Mouse (Mus musculus): ENCODE data around the gene Slc2a13. TPM values are rescaled to one million over a fixed set of nuclear protein-coding genes. Genes with fewer than 3 reads are reported as not detected.

Slc2a13 gene
- total RNA-seq, 2 experiments from 2014 or later = 3.4 to 3.8 TPM

DNA sequence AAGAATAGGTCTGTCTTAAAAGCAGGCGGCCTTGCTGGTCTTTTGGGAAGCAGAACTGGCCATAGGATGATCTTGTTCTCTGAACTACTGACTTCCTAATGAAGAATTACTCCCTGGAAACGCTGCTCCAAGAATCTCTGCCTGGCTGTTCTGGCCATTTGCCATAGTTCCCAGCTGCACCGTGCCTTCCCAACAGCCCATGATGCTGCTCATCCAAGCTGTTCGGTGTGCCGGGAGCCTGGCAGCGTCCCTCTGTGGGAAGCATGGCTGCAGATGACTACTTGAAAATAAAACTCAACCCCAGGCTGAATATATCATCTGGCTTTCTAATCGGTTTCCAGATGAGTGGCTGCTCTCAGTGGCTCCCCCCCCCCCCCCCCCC, 199.9 kb downstream of the Slc2a13 start:
- peak in 1 of 2 experiments; percentile 11 for DNase-seq

DNA sequence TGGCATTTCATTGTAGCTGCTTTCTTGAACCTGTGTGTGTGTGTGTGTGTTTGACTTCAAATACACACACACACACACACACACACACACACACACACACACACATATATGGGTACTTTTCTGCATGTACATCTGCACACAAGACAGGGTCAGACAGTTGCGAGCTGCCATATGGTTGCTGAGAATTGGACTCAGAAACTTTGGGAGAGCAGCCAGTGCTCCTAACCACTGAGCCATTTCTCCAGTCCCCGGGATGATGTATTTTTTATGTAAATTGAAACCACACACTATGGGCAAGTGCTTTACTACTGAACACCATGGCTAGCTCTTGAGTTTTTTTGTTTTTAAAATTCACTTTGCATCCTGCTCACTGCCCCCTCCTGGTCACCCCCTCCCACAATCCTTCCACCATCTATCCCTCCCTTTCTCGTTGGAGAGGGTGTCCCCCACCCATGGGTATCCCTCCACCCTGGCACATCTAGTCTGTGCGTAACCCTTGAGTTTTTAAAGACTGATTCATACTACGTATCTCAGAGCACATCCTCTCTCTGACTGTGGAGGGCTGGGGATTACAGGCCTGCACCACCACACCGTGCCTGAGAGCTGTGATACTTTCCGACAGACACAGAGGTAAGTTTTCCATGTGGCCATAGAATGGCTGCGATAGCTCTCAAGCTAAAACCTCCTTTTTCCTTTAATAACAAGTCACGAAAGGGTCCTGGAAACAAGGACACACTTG, 200.4 kb downstream of the Slc2a13 start:
- DNase-seq = no peak

DNA sequence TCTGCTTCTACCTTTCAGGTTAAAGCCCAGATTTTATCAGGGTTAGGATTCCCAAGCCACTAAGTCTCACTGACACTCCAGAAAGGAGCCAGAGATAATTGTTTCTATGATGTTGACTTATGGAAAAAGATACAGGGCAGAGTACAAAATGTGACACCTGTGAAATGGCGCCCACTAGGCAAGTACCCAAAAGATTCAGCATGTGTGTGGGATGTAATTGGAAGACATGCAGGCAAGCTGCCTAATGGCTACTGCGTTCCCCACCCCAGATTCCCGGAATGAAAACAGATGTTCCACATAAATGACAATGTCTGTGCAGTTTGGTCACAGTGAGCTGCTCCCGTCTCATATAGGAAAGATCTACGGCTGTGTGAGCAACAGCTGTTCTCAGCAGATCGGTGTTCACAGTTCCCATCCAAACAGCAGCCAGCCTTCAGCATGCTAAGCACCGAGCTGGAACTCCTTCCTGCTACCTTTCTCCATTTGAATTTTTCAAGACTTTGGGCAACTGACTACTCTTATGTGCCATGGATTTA, 201.1 kb downstream of the Slc2a13 start:
- no peak for DNase-seq

DNA sequence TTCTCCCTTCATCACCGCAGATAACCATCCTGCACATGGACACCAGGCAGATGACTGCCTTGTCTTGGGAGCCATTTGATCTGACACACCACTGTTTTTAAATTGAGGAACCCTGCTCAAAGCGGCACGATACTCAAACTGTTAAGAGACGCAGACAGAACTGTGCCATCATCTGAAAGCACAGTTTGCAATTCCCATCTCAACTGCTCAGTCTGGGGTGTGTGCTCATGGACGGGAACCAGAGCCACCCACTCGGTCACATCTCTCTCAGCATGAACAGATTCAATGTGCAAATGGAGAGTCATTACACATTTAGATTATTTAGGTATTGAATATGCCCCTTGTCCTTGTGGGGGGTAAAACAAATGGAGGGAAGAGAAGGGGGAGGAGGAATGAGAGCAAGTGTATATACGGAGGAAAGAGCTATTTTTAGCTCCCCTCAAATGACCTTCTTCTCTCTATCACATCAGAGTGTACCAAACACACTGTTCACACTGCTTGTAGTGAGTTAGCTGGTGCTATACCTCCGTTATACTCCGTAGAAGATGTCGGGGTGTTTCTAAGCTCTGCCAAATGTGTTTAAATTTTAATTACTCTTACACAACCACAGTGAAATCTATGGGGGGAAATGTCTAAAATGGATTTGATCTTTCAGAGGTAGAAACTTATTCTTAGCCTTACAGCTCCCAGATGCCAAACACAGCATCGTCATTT, 203.2 kb downstream of the Slc2a13 start:
- no peak for DNase-seq

DNA sequence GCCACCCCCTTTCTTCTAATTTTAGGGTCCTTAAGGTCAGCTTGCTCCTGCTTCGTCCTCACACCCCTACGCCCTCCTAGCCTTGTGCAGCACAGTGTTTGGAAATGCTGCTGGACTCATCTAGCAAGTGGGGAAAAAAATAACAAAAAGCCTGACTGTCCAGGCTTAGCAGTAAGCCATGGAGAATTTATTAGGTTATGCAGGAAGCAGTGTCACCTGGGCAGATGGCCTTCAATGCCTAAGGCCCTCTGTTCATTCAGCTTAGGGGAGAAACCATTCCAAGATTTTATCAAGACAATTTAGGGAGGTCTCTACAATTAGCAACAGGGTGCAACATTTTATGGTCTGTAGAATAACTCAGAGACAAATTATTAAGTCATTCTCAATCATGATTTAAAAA, 212.6 kb downstream of the Slc2a13 start:
- no peak for DNase-seq

DNA sequence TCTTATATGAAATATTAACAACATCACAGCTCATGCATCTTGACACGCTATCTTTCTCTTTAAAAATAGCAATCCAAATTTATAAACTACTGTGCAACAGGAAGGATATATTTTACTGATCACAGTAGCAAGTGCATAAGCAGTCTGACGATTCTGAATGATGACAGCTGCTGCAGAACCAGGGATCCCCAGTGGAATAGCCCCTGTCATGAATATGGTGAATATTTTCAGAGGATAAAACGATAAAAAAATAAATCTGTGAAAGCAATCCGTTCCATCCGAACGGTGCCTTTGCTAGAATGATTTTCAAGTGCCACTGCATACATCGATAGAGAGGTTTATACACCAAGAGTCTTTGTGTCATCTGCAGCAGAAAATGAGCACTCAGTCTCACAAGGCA, 222.1 kb downstream of the Slc2a13 start:
- DNase-seq = no peak

DNA sequence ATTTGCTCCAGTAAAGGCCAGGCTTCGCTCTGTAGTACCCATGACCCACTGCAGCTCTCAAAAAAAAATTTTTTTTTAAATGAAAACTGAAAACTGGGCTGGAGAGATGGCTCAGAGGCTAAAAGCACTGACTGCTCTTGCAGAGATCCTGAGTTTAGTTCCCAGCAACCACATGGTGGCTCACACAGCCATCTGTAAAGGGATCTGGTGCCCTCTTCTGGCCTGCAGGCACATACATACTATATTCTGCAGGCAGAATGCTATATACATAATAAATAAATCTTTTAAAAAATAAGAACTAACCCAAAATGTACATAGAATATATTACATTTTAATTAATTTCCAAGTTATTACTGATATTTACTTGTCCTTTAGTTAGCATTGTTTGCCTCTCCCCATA, 234.7 kb downstream of the Slc2a13 start:
- DNase-seq = peak; percentile 2 to 13

DNA sequence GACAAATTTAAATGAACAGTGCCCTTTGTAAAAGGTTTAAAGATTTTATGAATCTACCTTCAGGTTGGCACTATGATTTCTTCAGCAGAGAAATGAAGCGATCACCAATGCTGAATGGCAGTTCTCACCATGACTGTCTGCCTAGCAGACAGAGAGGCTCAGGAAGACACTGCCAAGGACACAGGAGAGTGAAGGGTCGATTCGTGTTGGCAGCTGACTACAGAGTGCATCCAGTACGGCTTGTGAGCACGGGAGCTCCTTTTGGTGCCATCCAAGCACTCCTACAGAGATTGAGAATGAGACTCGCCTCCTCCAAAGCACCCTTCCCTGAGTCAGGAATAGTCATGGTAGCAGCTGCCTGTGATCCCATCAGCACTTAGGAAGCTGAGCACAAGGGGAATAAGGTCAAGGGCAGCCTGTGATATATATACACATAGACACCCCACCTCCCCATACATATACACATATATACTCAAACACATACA, 238.6 kb downstream of the Slc2a13 start:
- DNase-seq = no peak

DNA sequence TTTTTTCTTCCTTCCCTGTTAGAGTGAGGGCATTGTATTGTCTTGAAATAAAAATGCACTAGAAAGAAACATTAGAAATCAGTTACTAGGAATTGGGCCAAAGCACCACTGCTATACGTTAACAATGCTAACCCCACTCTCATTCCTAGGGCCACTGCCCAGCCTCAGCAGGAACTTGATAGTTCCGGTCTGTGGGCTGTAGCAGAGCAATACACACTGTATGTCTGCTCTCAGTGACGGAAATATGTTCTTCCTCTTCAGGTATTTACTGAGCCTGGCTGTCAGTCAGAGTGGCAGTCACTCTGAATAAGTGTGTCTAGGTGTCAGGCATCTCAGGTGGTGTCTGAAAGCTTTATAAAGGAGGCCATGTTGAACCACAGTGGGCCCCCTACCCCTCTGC, 245.3 kb downstream of the Slc2a13 start:
- no peak for DNase-seq

DNA sequence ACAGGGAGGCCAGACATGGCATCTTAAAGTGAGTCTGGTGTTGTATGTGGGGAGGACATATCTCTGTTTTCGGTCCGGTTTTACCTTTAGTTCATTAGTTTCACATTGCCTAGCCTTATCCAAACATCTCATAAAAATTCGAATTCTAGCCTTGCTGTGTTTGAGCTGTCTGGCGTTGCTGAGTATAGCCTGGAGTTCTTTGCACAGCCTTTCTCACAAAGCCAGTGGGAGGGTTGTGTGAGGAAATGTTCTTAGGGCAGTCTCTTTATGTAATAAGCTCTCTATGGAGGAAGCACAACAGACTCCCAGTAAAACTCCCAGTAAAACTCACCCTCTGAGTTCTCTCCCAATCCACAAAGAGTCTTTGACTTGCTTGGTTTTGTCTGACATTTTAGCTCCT, 246.0 kb downstream of the Slc2a13 start:
- no peak for DNase-seq

DNA sequence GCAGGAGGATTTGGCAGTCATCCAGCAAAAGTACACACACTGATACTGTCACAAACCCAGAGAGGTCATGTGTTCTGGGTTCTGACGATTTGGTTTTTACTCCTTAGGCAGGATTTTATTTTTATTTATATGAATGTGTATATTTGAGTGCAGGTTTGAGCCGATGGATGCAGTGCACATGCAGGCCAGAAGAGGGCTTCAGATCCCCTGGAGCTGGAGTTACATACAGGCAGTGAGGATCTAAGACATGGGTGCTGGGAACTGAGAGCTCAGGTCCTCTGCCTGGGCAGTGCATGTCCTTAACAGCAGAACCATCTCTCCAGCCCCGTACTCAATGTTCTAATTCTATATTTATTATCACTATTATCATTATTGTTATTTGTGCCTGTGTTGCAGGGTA, 253.7 kb downstream of the Slc2a13 start:
- DNase-seq = peak; percentile 6 to 18

DNA sequence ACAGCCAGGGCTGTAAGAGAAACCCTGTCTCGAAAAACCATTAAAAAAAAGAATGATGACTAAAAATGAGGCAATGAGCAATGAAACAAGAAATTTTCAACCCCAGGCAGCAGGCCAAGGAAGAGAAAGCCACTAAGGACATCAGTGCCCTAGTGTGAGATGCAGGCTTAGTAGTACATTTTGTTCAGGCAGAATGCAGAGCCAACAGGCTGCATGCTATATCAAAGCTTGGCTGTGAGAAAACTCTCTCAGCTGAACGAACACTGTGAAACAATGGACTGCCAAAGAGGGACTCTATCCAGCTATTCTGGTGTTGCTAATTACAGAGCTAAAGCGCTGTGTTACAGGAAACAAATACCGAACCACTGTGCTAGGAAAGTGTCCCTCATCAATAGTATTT, 256.1 kb downstream of the Slc2a13 start:
- DNase-seq = peak; percentile 20 to 24

DNA sequence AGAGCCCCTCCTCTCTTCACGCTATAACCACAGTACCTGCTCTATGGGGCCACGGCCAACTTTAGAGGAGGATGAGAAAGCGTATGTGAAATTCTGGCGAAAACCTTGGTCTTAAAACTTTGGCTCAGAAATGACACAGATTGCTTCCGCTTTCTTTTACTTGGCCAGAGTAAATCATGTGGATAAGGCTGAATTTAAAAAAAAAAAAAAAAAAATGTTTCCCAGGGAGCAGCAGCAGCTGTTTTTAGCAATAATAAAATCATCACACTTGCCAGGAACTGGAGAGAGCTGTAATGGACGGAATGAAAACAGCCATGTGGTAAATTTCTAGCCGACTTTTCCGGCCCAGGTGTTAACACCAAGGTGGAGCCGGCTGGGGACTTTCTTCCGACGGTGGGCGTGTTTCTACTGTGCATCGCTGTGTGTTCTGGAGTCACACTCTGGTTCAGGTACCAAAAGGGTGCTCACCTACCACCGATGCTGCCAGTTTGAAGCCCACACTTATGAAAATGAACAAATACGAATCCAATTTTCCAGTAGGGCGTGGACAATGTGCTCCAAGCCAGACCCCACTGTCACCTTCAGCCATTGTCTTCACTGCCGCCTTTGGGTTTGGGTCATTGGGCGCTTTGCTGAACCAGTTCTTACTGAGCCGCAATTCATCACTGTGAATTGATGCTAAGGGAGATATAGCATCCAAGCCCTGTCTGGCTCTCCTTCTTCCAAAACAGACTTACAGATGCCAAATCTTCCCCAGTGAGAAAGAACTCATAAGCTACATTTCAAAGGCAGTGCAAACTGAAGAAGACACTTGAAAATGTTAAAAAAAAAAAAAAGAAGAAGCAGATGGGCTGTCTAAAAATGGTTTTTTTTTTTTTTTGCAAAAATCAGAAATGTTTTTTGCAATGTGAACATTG, 258.4 kb downstream of the Slc2a13 start:
- no peak for DNase-seq

DNA sequence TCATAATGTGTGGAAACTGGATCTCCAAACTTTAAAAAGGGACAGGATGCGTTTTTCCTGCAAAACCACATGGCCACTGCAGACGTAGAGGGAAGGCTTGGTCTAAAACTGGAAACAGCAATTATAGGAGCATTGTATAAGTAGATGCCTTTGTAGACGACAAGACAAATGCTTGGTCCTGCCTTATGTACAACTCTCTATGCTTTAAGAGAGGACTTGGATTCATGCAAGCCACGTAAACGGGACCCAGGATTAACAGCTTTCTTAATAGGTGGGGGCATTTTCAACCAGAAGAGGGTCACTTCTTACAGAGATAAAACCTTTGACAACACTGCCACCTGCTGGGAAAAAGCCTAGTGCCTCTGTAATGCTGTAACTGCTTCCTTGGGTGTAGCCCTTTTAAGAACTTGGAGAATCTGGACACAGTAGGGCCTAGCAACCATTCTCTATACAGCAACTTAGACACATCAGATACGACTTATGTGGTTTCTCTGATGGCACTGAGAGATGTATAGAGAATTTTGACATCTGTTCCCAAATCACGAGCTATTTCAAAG, 268.7 kb downstream of the Slc2a13 start:
- peak; percentile 30 to 37 for DNase-seq

DNA sequence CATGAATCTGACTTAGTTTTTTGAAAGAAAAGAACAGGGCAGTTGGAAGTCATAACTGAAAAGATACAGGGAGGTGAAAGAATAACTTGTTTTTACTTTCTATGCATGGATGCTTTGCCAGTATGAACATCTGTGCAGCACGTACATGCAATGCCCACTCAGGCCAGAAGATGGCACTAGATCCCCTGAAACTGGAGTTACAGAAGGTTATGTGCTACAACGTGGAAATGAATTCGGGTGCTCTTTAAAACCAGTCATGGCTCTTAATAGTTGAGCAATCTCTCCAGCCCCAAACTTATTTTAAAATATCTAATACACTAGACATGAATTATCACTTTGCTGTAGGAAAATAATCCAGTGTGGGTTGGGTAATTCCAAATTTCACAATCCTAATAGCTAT, 271.7 kb downstream of the Slc2a13 start:
- peak; percentile 86 to 90 for DNase-seq

DNA sequence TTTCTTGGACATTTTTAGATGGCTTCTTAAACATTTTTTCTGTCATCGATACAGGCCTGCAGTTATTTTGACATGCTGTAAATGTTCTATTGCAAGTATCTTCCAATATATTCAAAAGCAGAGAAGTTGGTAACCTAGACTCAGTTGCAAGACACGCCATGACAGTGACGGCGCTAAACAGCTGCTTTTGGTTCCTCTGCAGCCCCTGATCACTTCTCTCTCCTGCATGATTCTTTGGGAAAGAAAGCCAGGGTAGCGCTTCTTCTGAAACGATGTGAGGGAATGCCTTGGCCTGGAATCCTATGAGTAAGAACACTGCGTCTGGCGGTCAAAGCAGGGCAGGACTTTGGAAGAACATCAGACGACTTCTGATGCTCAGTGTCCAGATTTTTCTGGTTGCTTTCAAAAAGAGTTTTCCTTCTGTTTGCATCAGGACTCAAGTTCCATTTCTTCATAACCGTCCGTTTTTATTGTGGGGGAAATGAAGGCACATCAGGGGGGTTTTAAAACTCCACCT, 273.7 kb downstream of the Slc2a13 start:
- no peak for DNase-seq

DNA sequence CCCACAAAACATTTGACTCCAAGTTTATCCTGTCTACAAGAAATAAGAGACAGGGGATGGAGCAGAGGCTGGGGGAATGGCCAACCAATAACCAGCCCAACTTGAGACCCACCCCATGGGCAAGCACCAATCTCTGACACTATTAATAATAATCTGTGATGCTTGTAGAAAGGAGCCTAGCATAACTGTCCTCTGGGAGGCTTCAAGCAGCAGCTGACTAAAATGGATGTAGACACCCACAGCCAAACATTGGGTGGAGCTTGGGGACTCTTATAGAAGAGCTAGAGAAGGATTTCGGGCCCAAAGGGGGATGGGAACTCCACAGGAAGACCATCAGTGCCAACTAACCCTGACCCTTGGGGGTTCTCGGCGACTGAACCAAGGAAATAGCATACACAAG, 289.6 kb downstream of the Slc2a13 start:
- no peak for DNase-seq

DNA sequence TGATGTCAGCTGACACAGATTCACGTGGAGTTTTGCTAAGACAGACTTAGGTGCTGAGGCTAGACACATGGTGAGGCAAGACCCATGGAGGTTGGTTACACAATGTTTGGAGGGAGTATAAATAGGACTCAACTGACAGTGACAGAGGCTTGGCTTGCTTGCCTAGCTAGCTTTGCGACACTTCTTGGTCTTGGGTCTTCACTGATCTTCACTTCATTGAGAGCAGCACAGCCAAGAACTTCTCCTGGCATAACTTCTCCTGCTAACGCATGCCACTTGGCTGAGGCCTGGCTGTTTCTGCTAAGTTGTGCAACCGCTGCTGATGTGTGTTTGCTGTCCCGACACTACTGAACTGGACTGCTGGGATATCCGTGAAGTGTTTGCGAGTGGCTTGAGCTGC, 290.2 kb downstream of the Slc2a13 start:
- DNase-seq = peak; percentile 23 to 36

DNA sequence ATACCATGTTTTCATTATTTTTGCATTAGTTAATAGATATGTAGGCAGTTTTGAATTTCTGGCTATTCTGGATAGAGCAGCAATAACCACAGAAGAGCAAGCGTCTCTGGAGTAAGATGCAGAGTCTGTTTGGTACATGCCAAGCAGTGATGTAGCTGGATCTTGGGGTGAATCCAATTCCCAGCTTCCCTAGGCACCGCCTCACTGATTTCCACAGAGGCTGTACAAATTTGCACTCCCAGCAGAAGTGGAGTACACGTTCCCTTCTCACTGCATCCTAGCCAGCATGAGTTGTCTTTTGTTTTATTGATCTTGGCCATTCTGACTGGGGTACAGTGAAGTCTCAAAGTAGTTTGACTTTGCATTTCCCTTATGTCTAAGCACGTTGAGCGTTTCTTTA, 291.5 kb downstream of the Slc2a13 start:
- DNase-seq = peak in 1 of 2 experiments; percentile 21

DNA sequence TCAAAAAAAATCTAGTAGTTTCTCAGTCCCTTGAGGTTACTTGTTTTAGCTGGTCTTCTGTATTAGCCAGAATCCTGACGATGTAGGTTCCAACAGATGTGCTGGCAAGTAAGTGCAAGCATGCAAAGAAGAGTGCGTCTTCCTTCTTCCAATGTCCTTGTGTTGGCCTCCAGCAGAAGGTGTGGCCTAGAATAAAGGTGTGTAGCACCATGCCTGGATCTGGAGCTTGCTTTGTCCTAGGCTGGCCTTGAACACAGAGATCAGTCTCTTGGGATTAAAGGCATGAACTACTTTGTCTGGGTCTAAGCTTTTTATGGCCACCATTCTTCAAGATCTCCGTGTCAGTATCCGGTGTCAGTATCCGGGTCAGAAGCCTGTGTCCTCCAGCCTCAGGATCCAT, 293.5 kb downstream of the Slc2a13 start:
- no peak for DNase-seq

DNA sequence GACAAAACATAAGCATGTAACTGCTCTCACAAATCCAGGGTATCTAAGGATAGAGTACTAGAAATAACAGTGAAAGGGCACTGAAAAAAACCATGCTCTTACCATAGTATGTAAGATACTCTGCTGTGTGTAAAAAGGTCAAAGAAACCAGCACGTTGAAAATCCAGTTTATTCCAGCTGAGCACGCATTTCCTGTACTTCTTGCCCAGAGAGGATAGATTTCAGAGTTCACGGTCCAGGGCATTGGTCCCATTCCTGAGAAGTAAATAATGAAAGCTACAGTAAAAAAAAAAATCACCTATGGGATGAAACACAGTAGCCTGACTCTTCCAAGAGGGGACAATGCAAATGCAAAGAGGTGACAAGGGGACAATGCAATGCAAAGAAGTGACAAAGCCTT, 297.1 kb downstream of the Slc2a13 start:
- DNase-seq = no peak

DNA sequence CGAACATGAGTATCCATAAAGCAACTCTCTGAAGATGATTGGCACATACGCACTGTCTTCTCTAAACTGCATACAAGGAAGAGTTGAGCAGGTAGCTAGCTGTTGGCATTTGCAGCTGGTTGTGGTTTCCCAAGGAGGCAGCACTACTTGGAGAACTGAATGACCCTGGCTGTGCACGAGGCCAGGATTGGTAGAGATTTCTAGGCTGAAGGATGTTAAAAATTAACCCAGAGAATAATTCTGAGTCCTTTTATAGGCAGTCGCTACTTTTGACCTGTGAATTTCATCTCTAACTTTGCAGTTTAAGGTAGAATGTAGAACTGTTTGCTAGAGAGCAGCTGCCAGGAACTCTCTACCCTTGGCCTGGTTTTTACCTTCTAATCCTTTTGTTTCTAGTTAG, 304.5 kb downstream of the Slc2a13 start:
- DNase-seq = no peak

Measured in adrenal gland, postnatal 36 days (tissue).